Comparison of ENCODE assay signal across 9 mouse cellular contexts in genomic region chr7:131746752-131747151, GRCm38 (mm10).
A peak's percentile ranks its signal among the peaks of the same experiment; 100 is the strongest.
DNase-seq lines count a peak whose midpoint lies in the region; ATAC-seq and TF ChIP-seq lines count a peak whose summit lies in the region.
"Had no signal": no experiment of that assay in that cellular context is flagged by ENCODE, and none has a peak within 500 bp of the region (broad histone marks: within the 10 kb centered on the region; RNA-seq: fewer than 3 reads in every experiment).

No protein-coding gene starts in this region.

- peak; percentile 65 for TF ChIP-seq CTCF in hindbrain, postnatal 0 days (IDR thresholded peaks at IDR 0.05; ENCODE audit: low read depth)
- peak; percentile 57 for TF ChIP-seq CTCF in stomach, postnatal 0 days (IDR thresholded peaks at IDR 0.05; ENCODE audit: low read depth)

- TF ChIP-seq EP300 in stomach, postnatal 0 days (optimal IDR thresholded peaks at IDR 0.05) = no peak

- H3K4me1 ChIP-seq in hindbrain, embryonic 10.5 days (replicated peaks) = peaks cover 37% of the 10 kb centered on the region
- H3K4me1 ChIP-seq in hindbrain, embryonic 16.5 days (ENCODE audit: control insufficient read depth, insufficient read depth, low read depth, low read length) = peaks cover 9% of the 10 kb centered on the region
- no peaks in the 10 kb centered on the region for H3K4me1 ChIP-seq in hindbrain, postnatal 0 days (ENCODE audit: insufficient read depth, low read length)
- no peaks in the 10 kb centered on the region for H3K4me1 ChIP-seq in stomach, postnatal 0 days (replicated peaks; ENCODE audit: control insufficient read depth, insufficient read depth)
- H3K4me1 ChIP-seq: heart, embryonic 15.5 days had no signal

- 0 out of 2 replicates have a peak overlapping the region, but pooled peaks have one; percentile 16 for H3K27ac ChIP-seq in hindbrain, embryonic 10.5 days
- no peak overlapping the region for H3K27ac ChIP-seq in hindbrain, embryonic 16.5 days (ENCODE audit: low read depth, low read length)
- no peak overlapping the region for H3K27ac ChIP-seq in hindbrain, postnatal 0 days
- H3K27ac ChIP-seq in stomach, postnatal 0 days (replicated peaks) = no peak overlapping the region
- H3K27ac ChIP-seq: heart, embryonic 15.5 days had no signal

- peaks cover 87% of the 10 kb centered on the region for H3K27me3 ChIP-seq in hindbrain, embryonic 10.5 days (ENCODE audit: insufficient read depth, poor library complexity, severe bottlenecking)
- peaks cover 6% of the 10 kb centered on the region; the same call in 1 of the 2 replicates for H3K27me3 ChIP-seq in hindbrain, embryonic 16.5 days (replicated peaks; ENCODE audit: control insufficient read depth, insufficient read depth, low read length)
- H3K27me3 ChIP-seq in hindbrain, postnatal 0 days (ENCODE audit: insufficient read depth, low read length) = no peaks in the 10 kb centered on the region
- no peaks in the 10 kb centered on the region for H3K27me3 ChIP-seq in stomach, postnatal 0 days (ENCODE audit: control insufficient read depth, insufficient read depth, low read length)

- peak overlapping the region; percentile 11; the same call in 1 of the 2 replicates for H3K4me3 ChIP-seq in hindbrain, embryonic 10.5 days
- H3K4me3 ChIP-seq in hindbrain, embryonic 16.5 days (ENCODE audit: low read length) = no peak overlapping the region
- no peak overlapping the region for H3K4me3 ChIP-seq in hindbrain, postnatal 0 days (ENCODE audit: low read length)
- no peak overlapping the region for H3K4me3 ChIP-seq in stomach, postnatal 0 days (ENCODE audit: low read depth, low read length)
- H3K4me3 ChIP-seq: heart, embryonic 15.5 days had no signal

- no peaks in the 10 kb centered on the region for H3K9me3 ChIP-seq in hindbrain, embryonic 10.5 days
- no peaks in the 10 kb centered on the region for H3K9me3 ChIP-seq in hindbrain, embryonic 16.5 days (ENCODE audit: control insufficient read depth, low read length)
- H3K9me3 ChIP-seq in hindbrain, postnatal 0 days (ENCODE audit: low read length) = no peaks in the 10 kb centered on the region
- no peaks in the 10 kb centered on the region for H3K9me3 ChIP-seq in stomach, postnatal 0 days (ENCODE audit: control insufficient read depth, low read length)
- H3K9me3 ChIP-seq: heart, embryonic 15.5 days had no signal

- WGBS in hindbrain, embryonic 10.5 days = 28% methylated on average over 9 of the region's 9 CpGs
- 26% methylated on average over 9 of the region's 9 CpGs for WGBS in hindbrain, embryonic 16.5 days
- WGBS in hindbrain, postnatal 0 days = 16% methylated on average over 9 of the region's 9 CpGs
- 12% methylated on average over 9 of the region's 9 CpGs for WGBS in stomach, postnatal 0 days

- no peak overlapping the region for H3K9ac ChIP-seq in hindbrain, embryonic 16.5 days (ENCODE audit: low read depth, low read length)
- H3K9ac ChIP-seq in hindbrain, postnatal 0 days (replicated peaks; ENCODE audit: low read length) = no peak overlapping the region
- H3K9ac ChIP-seq in stomach, postnatal 0 days (ENCODE audit: low read length) = no peak overlapping the region
- H3K9ac ChIP-seq: heart, embryonic 15.5 days had no signal

- H3K36me3 ChIP-seq in hindbrain, embryonic 10.5 days = no peaks in the 10 kb centered on the region
- no peaks in the 10 kb centered on the region for H3K36me3 ChIP-seq in hindbrain, embryonic 16.5 days (ENCODE audit: control insufficient read depth, insufficient read depth, low read length)
- no peaks in the 10 kb centered on the region for H3K36me3 ChIP-seq in hindbrain, postnatal 0 days (ENCODE audit: insufficient read depth, low read length)
- H3K36me3 ChIP-seq in stomach, postnatal 0 days (ENCODE audit: control insufficient read depth, insufficient read depth, low read length) = no peaks in the 10 kb centered on the region
- H3K36me3 ChIP-seq: heart, embryonic 15.5 days had no signal

- no peak overlapping the region for H3K4me2 ChIP-seq in hindbrain, embryonic 16.5 days (ENCODE audit: low read length)
- H3K4me2 ChIP-seq in hindbrain, postnatal 0 days (ENCODE audit: low read depth, low read length) = 0 out of 2 replicates have a peak overlapping the region, but pooled peaks have one; percentile 23
- no peak overlapping the region for H3K4me2 ChIP-seq in stomach, postnatal 0 days (replicated peaks; ENCODE audit: low read depth)
- H3K4me2 ChIP-seq: heart, embryonic 15.5 days had no signal

- no peak for ATAC-seq in hindbrain, embryonic 16.5 days
- ATAC-seq in hindbrain, postnatal 0 days = no peak
- ATAC-seq in stomach, postnatal 0 days (ENCODE audit: low FRiP score, low TSS enrichment) = no peak
- ATAC-seq in erythroid progenitor cell, adult 5-6 weeks (replicated peaks; ENCODE audit: low FRiP score, poor library complexity, severe bottlenecking) = no peak

- peak; percentile 18 for DNase-seq in hindbrain, embryonic 10.5 days (ENCODE audit: low spot score)
- DNase-seq in right cerebral cortex, adult 2 months (ENCODE audit: low spot score in 2 of 2) = peak; percentile 3 to 25
- no peak for DNase-seq in right cerebral cortex, postnatal 4 days
- DNase-seq in hindbrain, postnatal 0 days (ENCODE audit: low spot score) = peak; percentile 72
- DNase-seq in stomach, postnatal 0 days (ENCODE audit: low spot score) = no peak
- DNase-seq in ovary, adult 18-20 months (ENCODE audit: low spot score) = no peak

Comparison
In these comparisons a context has a peak if more than half of its experiments do, and no peak if none do; other contexts are left out.
1. DNase-seq: peak in hindbrain, embryonic 10.5 days (single experiment), right cerebral cortex, adult 2 months (2 of 2) and hindbrain, postnatal 0 days (single experiment); none in right cerebral cortex, postnatal 4 days (single experiment), stomach, postnatal 0 days (single experiment) and ovary, adult 18-20 months (single experiment).